Mouse (Mus musculus) small intestine, adult 2 months (tissue): ENCODE measurements around the gene Mybph.

Experiments
- CTCF ChIP-seq: fragments of 200-500 bp; IDR thresholded peaks from 2 replicates; pipeline ENCODE4 v1.5.1; 2012; ENCODE audit warnings: low read depth, mild to moderate bottlenecking, control low read depth, inconsistent platforms, low read length, moderate library complexity, mixed read lengths; ENCODE audit not compliant: insufficient replicate concordance, insufficient read length; ENCODE audit errors: extremely low read depth
- POLR2A ChIP-seq: fragments of 200-500 bp; IDR thresholded peaks from 2 replicates; pipeline ENCODE4 v1.6.1; 2012; ENCODE audit warnings: low read depth, mild to moderate bottlenecking, control low read depth, inconsistent platforms, low read length, moderate library complexity

DNA sequence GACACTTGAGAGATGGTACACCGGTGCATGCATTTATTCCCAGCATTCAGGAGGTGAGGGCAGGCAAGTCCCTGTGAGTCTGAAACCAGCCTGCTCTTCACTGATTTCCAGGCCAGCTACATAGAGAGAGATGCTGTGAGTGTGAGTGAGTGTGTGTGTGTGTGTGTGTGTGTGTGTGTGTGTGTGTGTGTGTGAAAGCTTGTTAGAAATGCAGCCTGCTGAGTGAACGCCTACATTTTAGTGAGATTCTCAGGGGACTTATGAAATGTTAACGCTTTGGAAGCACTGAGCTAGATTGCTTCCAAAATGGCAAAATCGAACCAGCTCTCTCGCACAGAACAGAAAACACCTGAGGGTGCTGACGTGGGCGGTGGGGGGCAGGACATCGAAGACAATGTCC is 47.2 kb upstream of the Mybph start:
- TF ChIP-seq POLR2A (no peak), CTCF (no peak)
